Mouse (Mus musculus): ENCODE measurements around the gene Tgoln1. TPM values are rescaled to one million over a fixed set of nuclear protein-coding genes. Genes with fewer than 3 reads are reported as not detected.
A peak's percentile ranks its signal among the peaks of the same experiment; 100 is the strongest.

Gene Tgoln1
- polyA plus RNA-seq, 1 experiment, result 37.9 TPM

DNA sequence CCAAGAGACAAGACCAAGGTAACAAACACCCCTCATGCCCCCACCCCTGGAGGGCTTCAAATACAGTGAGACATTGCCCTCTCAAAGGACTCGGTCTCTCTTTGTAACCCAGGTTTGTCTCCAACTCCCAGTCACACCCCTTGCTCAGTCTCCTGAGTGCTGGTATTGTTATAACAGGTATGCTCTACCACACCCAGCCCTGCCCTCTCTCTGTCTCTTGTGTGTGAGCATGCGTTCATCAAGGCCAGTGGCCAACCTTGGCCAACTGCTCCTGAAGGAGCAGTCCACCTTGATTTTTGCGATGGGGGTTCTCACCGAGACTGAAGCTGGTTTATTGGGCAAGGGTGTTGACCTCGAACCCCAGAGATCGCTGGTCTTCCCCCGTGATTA, 39.2 kb upstream of the Tgoln1 start:
- 91% methylated on average over 7 of the region's 7 CpGs for WGBS
- no peak overlapping the region for H3K4me3 ChIP-seq (ENCODE audit: control insufficient read depth, insufficient read depth, low read length)
- no peaks in the 10 kb centered on the region for H3K36me3 ChIP-seq (ENCODE audit: control insufficient read depth, insufficient read depth, low read length)
- peaks cover 9% of the 10 kb centered on the region for H3K4me1 ChIP-seq (replicated peaks; ENCODE audit: control insufficient read depth, insufficient read depth, low read length)
- DNase-seq, result no peak
- no peak for TF ChIP-seq CTCF (IDR thresholded peaks at IDR 0.05; ENCODE audit: borderline replicate concordance, control insufficient read depth, extremely low read depth, insufficient read depth, low read length, poor library complexity)
- no peak overlapping the region for H3K27ac ChIP-seq (ENCODE audit: control insufficient read depth, insufficient read depth, low read length)
- H3K27me3 ChIP-seq (ENCODE audit: control insufficient read depth, insufficient read depth, low read length), result no peaks in the 10 kb centered on the region

DNA sequence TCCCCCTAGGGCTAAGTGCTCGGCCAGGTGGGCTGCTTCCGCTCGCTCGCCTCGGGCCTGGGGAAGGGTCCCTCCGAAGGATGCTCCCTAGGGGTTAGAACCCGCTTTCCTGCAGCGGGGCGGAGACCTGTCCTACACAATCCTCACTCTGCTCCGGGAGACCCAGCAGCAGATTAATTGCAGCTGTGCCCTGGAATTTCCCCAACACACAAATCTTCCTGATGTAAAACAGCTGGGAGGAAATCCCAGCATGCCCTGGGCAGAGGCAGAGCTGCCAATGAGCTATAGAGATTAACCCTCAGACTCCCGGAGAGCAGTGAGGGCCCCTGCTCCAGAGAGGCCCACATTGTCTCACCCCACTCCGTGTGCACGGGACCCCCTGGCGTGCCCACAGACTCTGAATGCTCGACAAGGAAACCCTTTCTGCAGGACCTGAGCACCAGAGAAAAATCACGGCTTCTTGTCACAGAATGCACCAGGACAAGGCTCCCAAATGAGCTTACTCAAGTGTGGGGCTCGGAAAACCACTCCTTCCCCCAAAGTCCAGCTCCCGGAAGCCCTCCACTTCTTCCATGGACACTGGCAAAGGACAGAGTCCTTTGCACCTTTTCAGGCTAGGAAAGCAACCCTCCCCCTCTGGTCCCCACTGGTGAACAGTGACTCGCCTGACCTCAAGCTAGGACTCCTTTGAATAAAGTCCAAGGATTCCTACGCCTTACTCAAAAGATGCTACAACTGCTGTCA, 38.7 kb upstream of the Tgoln1 start:
- peak; percentile 35 for DNase-seq

DNA sequence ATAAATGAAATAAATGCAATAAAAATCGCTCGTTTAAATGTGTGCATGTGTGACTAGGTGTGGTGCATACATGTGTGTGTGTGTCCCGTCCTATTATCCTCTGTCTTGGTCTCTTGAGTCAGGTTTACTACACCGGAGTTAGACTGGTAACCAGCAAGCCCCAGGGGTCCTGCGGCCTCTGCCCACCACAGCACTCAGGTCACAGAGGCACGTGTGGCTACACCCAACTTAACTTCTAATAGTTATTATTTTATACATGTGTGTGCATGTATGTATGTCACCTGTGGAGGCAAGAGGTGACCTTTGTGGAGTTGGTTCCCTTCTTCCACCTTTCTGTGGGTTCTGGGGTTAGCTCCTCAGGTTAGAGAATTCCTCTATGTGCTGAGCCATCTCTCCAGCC, 37.6 kb upstream of the Tgoln1 start:
- no peaks in the 10 kb centered on the region for H3K36me3 ChIP-seq (ENCODE audit: control insufficient read depth, insufficient read depth, low read length)
- H3K4me1 ChIP-seq (replicated peaks; ENCODE audit: control insufficient read depth, insufficient read depth, low read length), result peaks cover 7% of the 10 kb centered on the region
- WGBS, result 97% methylated on average over 6 of the region's 6 CpGs
- TF ChIP-seq POLR2A (IDR thresholded peaks at IDR 0.05; ENCODE audit: control insufficient read depth, extremely low read depth, insufficient read depth, low read length, poor library complexity), result no peak
- no peak for TF ChIP-seq CTCF (IDR thresholded peaks at IDR 0.05; ENCODE audit: borderline replicate concordance, control insufficient read depth, extremely low read depth, insufficient read depth, low read length, poor library complexity)
- no peaks in the 10 kb centered on the region for H3K27me3 ChIP-seq (ENCODE audit: control insufficient read depth, insufficient read depth, low read length)
- H3K27ac ChIP-seq (ENCODE audit: control insufficient read depth, insufficient read depth, low read length), result no peak overlapping the region
- H3K4me3 ChIP-seq (ENCODE audit: control insufficient read depth, insufficient read depth, low read length), result no peak overlapping the region
- DNase-seq, result no peak

More for the DNA sequence above, 38.7 kb upstream of the Tgoln1 start:
- peaks cover 9% of the 10 kb centered on the region for H3K4me1 ChIP-seq (replicated peaks; ENCODE audit: control insufficient read depth, insufficient read depth, low read length)
- no peak overlapping the region for H3K27ac ChIP-seq (ENCODE audit: control insufficient read depth, insufficient read depth, low read length)
- 25% methylated on average over 20 of the region's 20 CpGs for WGBS
- TF ChIP-seq POLR2A (IDR thresholded peaks at IDR 0.05; ENCODE audit: control insufficient read depth, extremely low read depth, insufficient read depth, low read length, poor library complexity) (no peak), CTCF (IDR thresholded peaks at IDR 0.05; ENCODE audit: borderline replicate concordance, control insufficient read depth, extremely low read depth, insufficient read depth, low read length, poor library complexity) (no peak)
- H3K4me3 ChIP-seq (ENCODE audit: control insufficient read depth, insufficient read depth, low read length), result peak overlapping the region; percentile 43
- no peaks in the 10 kb centered on the region for H3K36me3 ChIP-seq (ENCODE audit: control insufficient read depth, insufficient read depth, low read length)
- no peaks in the 10 kb centered on the region for H3K27me3 ChIP-seq (ENCODE audit: control insufficient read depth, insufficient read depth, low read length)

DNA sequence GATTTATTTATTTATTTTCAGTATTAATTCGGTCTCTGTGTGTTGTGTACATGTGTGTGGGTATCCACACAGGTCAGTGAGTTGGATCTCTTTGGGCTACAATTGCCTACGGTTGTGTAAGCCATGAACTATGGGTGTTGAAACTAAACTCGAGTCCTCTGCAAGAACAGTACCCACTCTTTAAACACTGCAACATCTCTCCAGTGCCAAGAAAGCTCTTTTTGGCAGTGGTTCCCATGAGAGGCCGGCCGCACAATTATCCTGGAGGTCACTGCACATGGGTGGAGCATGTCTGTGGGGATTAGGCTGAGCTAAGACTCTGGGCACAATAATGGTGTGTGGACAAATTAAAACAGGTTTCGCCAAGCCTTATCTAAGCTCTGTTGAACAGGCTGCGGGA, 36.6 kb upstream of the Tgoln1 start:
- Histone ChIP-seq H3K27me3 (ENCODE audit: control insufficient read depth, insufficient read depth, low read length) (no peaks in the 10 kb centered on the region), H3K27ac (ENCODE audit: control insufficient read depth, insufficient read depth, low read length) (no peak overlapping the region), H3K36me3 (ENCODE audit: control insufficient read depth, insufficient read depth, low read length) (no peaks in the 10 kb centered on the region), H3K4me1 (replicated peaks; ENCODE audit: control insufficient read depth, insufficient read depth, low read length) (peaks cover 7% of the 10 kb centered on the region), H3K4me3 (ENCODE audit: control insufficient read depth, insufficient read depth, low read length) (no peak overlapping the region)
- WGBS, result 92% methylated on average over 7 of the region's 7 CpGs
- TF ChIP-seq POLR2A (IDR thresholded peaks at IDR 0.05; ENCODE audit: control insufficient read depth, extremely low read depth, insufficient read depth, low read length, poor library complexity) (no peak), CTCF (IDR thresholded peaks at IDR 0.05; ENCODE audit: borderline replicate concordance, control insufficient read depth, extremely low read depth, insufficient read depth, low read length, poor library complexity) (no peak)
- no peak for DNase-seq

DNA sequence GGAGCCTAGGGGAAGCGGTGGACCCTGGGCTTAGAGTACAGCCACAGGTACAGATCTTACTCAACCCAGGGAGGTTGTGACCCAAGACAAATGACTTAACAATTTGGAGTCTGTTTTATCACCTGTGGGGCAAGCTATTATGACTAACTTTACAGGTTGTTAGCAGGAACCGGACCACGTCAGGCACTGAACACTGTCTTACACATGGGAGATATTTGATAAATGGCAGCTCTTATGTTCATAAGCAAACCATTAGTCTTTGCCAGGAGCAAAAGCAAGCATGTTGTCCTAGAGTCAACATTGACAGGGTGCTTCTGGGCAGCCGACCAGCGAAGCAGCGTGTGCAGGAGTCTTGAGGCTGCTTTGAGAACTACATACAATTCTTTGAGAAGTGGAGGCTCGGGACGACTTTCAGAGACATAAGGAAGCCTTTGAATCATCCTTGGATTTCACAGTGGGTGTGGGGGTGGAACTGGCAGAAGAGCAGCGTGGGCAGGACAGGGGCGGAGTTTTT, 33.6 kb upstream of the Tgoln1 start:
- TF ChIP-seq CTCF (IDR thresholded peaks at IDR 0.05; ENCODE audit: borderline replicate concordance, control insufficient read depth, extremely low read depth, insufficient read depth, low read length, poor library complexity), result no peak
- TF ChIP-seq POLR2A (IDR thresholded peaks at IDR 0.05; ENCODE audit: control insufficient read depth, extremely low read depth, insufficient read depth, low read length, poor library complexity), result no peak
- 90% methylated on average over 10 of the region's 10 CpGs for WGBS
- Histone ChIP-seq H3K36me3 (ENCODE audit: control insufficient read depth, insufficient read depth, low read length) (no peaks in the 10 kb centered on the region), H3K4me3 (ENCODE audit: control insufficient read depth, insufficient read depth, low read length) (no peak overlapping the region), H3K4me1 (replicated peaks; ENCODE audit: control insufficient read depth, insufficient read depth, low read length) (peaks cover 3% of the 10 kb centered on the region), H3K27me3 (ENCODE audit: control insufficient read depth, insufficient read depth, low read length) (no peaks in the 10 kb centered on the region), H3K27ac (ENCODE audit: control insufficient read depth, insufficient read depth, low read length) (no peak overlapping the region)
- no peak for DNase-seq

DNA sequence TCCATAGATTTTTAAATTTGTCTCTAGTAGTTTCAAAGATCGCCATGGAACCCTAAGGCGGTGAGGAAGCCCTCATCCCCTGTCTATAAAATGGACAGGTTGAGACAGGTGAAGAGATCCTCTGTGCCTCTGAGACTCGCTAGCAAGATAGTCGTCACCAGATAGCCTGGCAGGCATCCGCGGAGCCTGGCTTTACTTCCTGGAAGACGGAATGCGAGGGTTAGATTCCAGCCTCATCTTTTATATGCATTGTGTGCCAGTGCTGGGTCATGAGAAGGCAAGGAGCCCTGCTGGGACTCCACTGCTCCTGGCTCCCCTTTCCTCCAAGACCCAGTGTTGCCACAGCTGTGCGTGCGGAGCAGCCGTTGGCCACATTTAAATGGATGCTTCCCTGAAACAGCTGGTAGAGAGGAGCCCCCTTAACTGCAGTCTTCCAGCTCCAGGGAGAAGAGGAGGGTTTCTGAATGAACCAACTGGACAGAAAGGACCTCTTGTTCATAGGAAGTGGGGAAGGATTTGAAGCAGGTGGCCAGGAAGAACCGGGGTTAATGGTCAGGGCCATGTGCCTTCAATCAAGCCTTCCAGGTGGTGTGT, 31.3 kb upstream of the Tgoln1 start:
- WGBS, result 90% methylated on average over 12 of the region's 12 CpGs
- Histone ChIP-seq H3K4me3 (ENCODE audit: control insufficient read depth, insufficient read depth, low read length) (no peak overlapping the region), H3K4me1 (replicated peaks; ENCODE audit: control insufficient read depth, insufficient read depth, low read length) (no peaks in the 10 kb centered on the region), H3K27me3 (ENCODE audit: control insufficient read depth, insufficient read depth, low read length) (no peaks in the 10 kb centered on the region), H3K27ac (ENCODE audit: control insufficient read depth, insufficient read depth, low read length) (no peak overlapping the region), H3K36me3 (ENCODE audit: control insufficient read depth, insufficient read depth, low read length) (no peaks in the 10 kb centered on the region)
- no peak for DNase-seq
- TF ChIP-seq POLR2A (IDR thresholded peaks at IDR 0.05; ENCODE audit: control insufficient read depth, extremely low read depth, insufficient read depth, low read length, poor library complexity), result no peak
- TF ChIP-seq CTCF (IDR thresholded peaks at IDR 0.05; ENCODE audit: borderline replicate concordance, control insufficient read depth, extremely low read depth, insufficient read depth, low read length, poor library complexity), result no peak

Measured in thymus, adult 2 months (tissue).